8 mouse cellular contexts compared by ENCODE assay signal in genomic region chr8:84689091-84689915, GRCm38 (mm10). TPM values are rescaled to one million over a fixed set of nuclear protein-coding genes. Genes with fewer than 3 reads are reported as not detected.
A peak's percentile ranks its signal among the peaks of the same experiment; 100 is the strongest.
DNase-seq lines count a peak whose midpoint lies in the region; ATAC-seq and TF ChIP-seq lines count a peak whose summit lies in the region.

No protein-coding gene starts in this region.

- no peak for TF ChIP-seq CTCF in spleen, adult 2 months (IDR thresholded peaks at IDR 0.05; ENCODE audit: extremely low read depth, insufficient read depth, insufficient read length, insufficient replicate concordance)

- H3K27me3 ChIP-seq in embryonic facial prominence, embryonic 12.5 days: no peaks in the 10 kb centered on the region
- H3K27me3 ChIP-seq in limb, embryonic 13.5 days: no peaks in the 10 kb centered on the region
- H3K27me3 ChIP-seq in midbrain, embryonic 15.5 days (replicated peaks): no peaks in the 10 kb centered on the region
- H3K27me3 ChIP-seq in spleen, adult 2 months (ENCODE audit: control insufficient read depth, insufficient read depth, low read length): no peaks in the 10 kb centered on the region

- H3K9me3 ChIP-seq in embryonic facial prominence, embryonic 12.5 days: no peaks in the 10 kb centered on the region
- H3K9me3 ChIP-seq in limb, embryonic 13.5 days: no peaks in the 10 kb centered on the region
- H3K9me3 ChIP-seq in midbrain, embryonic 15.5 days: no peaks in the 10 kb centered on the region

- peak; percentile 77 for ATAC-seq in embryonic facial prominence, embryonic 12.5 days (ENCODE audit: insufficient number of reproducible peaks, insufficient read depth, low FRiP score, low TSS enrichment)
- peak; percentile 91 for ATAC-seq in limb, embryonic 13.5 days (ENCODE audit: low FRiP score, low read depth)
- peak; percentile 88 for ATAC-seq in midbrain, embryonic 15.5 days (replicated peaks)

- H3K4me3 ChIP-seq in embryonic facial prominence, embryonic 12.5 days: peak overlapping the region; percentile 92
- peak overlapping the region; percentile 91 for H3K4me3 ChIP-seq in limb, embryonic 13.5 days
- H3K4me3 ChIP-seq in midbrain, embryonic 15.5 days: peak overlapping the region; percentile 52
- H3K4me3 ChIP-seq in spleen, adult 2 months (ENCODE audit: extremely low read depth, insufficient read depth, insufficient read length): peak overlapping the region; percentile 62

- H3K4me1 ChIP-seq in embryonic facial prominence, embryonic 12.5 days: peaks cover 41% of the 10 kb centered on the region
- H3K4me1 ChIP-seq in limb, embryonic 13.5 days: peaks cover 45% of the 10 kb centered on the region
- H3K4me1 ChIP-seq in midbrain, embryonic 15.5 days: peaks cover 46% of the 10 kb centered on the region
- H3K4me1 ChIP-seq in spleen, adult 2 months (ENCODE audit: control insufficient read depth, insufficient read depth, insufficient read length): peaks cover 18% of the 10 kb centered on the region; the same call in 1 of the 2 replicates

- H3K36me3 ChIP-seq in embryonic facial prominence, embryonic 12.5 days: peaks cover 31% of the 10 kb centered on the region
- H3K36me3 ChIP-seq in limb, embryonic 13.5 days: peaks cover 29% of the 10 kb centered on the region
- 0 out of 2 replicates have a peak, but pooled peaks cover 3% of the 10 kb centered on the region for H3K36me3 ChIP-seq in midbrain, embryonic 15.5 days (replicated peaks)
- peaks cover 8% of the 10 kb centered on the region for H3K36me3 ChIP-seq in spleen, adult 2 months (ENCODE audit: control insufficient read depth, insufficient read depth, low read length)

- H3K9ac ChIP-seq in embryonic facial prominence, embryonic 12.5 days: peak overlapping the region; percentile 87
- peak overlapping the region; percentile 85 for H3K9ac ChIP-seq in limb, embryonic 13.5 days
- peak overlapping the region; percentile 45 for H3K9ac ChIP-seq in midbrain, embryonic 15.5 days

- no peak; the same call in 1 of the 2 replicates for TF ChIP-seq POLR2A in spleen, adult 2 months (IDR thresholded peaks at IDR 0.05; ENCODE audit: low read depth, low read length)

- under 1% methylated on average over 47 of the region's 47 CpGs for WGBS in embryonic facial prominence, embryonic 12.5 days
- under 1% methylated on average over 47 of the region's 47 CpGs for WGBS in limb, embryonic 13.5 days
- WGBS in midbrain, embryonic 15.5 days: under 1% methylated on average over 47 of the region's 47 CpGs
- under 1% methylated on average over 47 of the region's 47 CpGs for WGBS in spleen, adult 2 months

- DNase-seq in 3134 (ENCODE audit: extremely low read depth, insufficient read length, low spot score): peak; percentile 72
- DNase-seq in adrenal gland, postnatal 14 days: peak; percentile 93
- DNase-seq in heart, adult 8-10 months (ENCODE audit: low spot score): peak; percentile 97
- peak; percentile 96 for DNase-seq in kidney, adult 9 months
- peak; percentile 75 to 89 for DNase-seq in spleen, adult 2 months (ENCODE audit: low read depth in 1 of 2, low spot score in 2 of 2)

- H3K27ac ChIP-seq in embryonic facial prominence, embryonic 12.5 days: peak overlapping the region; percentile 72
- H3K27ac ChIP-seq in limb, embryonic 13.5 days: peak overlapping the region; percentile 81
- H3K27ac ChIP-seq in midbrain, embryonic 15.5 days: peak overlapping the region; percentile 9
- H3K27ac ChIP-seq in spleen, adult 2 months (ENCODE audit: insufficient read depth, low read length): no peak overlapping the region; the same call in 1 of the 2 replicates

- peak overlapping the region; percentile 87 for H3K4me2 ChIP-seq in embryonic facial prominence, embryonic 12.5 days (replicated peaks)
- peak overlapping the region; percentile 90 for H3K4me2 ChIP-seq in limb, embryonic 13.5 days (replicated peaks)
- H3K4me2 ChIP-seq in midbrain, embryonic 15.5 days: peak overlapping the region; percentile 98

RNA-seq across cellular contexts. Expression of gene Nacc1, which starts 1.6 kb away (rescaled TPM):
- total RNA-seq in adrenal gland, postnatal 14 days (2021): 68.3 and 68.8 TPM in 2 replicates
- polyA plus RNA-seq in embryonic facial prominence, embryonic 12.5 days (2016; fragmentation: Nextera tagmentation; extraction: Ambion mirVana): 19.4 and 20.8 TPM in 2 replicates
- 10 to 100 TPM; 26.7 to 36.0 (median 33.4) TPM for total RNA-seq in heart, adult 8-10 months (2022)
- polyA plus RNA-seq in limb, embryonic 13.5 days (2015; fragmentation: Nextera tagmentation; extraction: Ambion mirVana): 15.0 and 15.2 TPM in 2 replicates
- 16.3 and 17.2 TPM in 2 replicates for polyA plus RNA-seq in midbrain, embryonic 15.5 days (2015; fragmentation: Nextera tagmentation; extraction: Ambion mirVana)
- polyA plus RNA-seq in spleen, adult 2 months (2012; rRNA removed): 66.0 and 78.5 TPM in 2 replicates

RNA-seq across cellular contexts. Expression of gene Trmt1, which starts 3.2 kb away (rescaled TPM):
- 62.2 and 67.9 TPM in 2 replicates for total RNA-seq in adrenal gland, postnatal 14 days (2021)
- 71.2 and 73.6 TPM in 2 replicates for polyA plus RNA-seq in embryonic facial prominence, embryonic 12.5 days (2016; fragmentation: Nextera tagmentation; extraction: Ambion mirVana)
- 10 to 100 TPM; 30.9 to 41.7 (median 38.5) TPM for total RNA-seq in heart, adult 8-10 months (2022)
- polyA plus RNA-seq in limb, embryonic 13.5 days (2015; fragmentation: Nextera tagmentation; extraction: Ambion mirVana): 70.8 and 72.7 TPM in 2 replicates
- 63.3 and 66.7 TPM in 2 replicates for polyA plus RNA-seq in midbrain, embryonic 15.5 days (2015; fragmentation: Nextera tagmentation; extraction: Ambion mirVana)
- 98.1 and 155 TPM in 2 replicates for polyA plus RNA-seq in spleen, adult 2 months (2012; rRNA removed)

RNA-seq across cellular contexts. Expression of gene Lyl1, which starts 12.0 kb away (rescaled TPM):
- total RNA-seq in adrenal gland, postnatal 14 days (2021): 4.2 and 9.4 TPM in 2 replicates
- polyA plus RNA-seq in embryonic facial prominence, embryonic 12.5 days (2016; fragmentation: Nextera tagmentation; extraction: Ambion mirVana): 4.9 and 5.0 TPM in 2 replicates
- total RNA-seq in heart, adult 8-10 months (2022): 1 to 10 TPM; 3.5 to 4.8 (median 4.3) TPM
- 4.1 and 4.9 TPM in 2 replicates for polyA plus RNA-seq in limb, embryonic 13.5 days (2015; fragmentation: Nextera tagmentation; extraction: Ambion mirVana)
- 3.4 and 4.2 TPM in 2 replicates for polyA plus RNA-seq in midbrain, embryonic 15.5 days (2015; fragmentation: Nextera tagmentation; extraction: Ambion mirVana)
- 90.0 and 115 TPM in 2 replicates for polyA plus RNA-seq in spleen, adult 2 months (2012; rRNA removed)

RNA-seq across cellular contexts. Expression of gene Ier2, which starts 26.7 kb away (rescaled TPM):
- 45.5 and 55.7 TPM in 2 replicates for total RNA-seq in adrenal gland, postnatal 14 days (2021)
- 94.5 and 97.0 TPM in 2 replicates for polyA plus RNA-seq in embryonic facial prominence, embryonic 12.5 days (2016; fragmentation: Nextera tagmentation; extraction: Ambion mirVana)
- 10 to 100 TPM; 12.8 to 26.9 (median 17.4) TPM for total RNA-seq in heart, adult 8-10 months (2022)
- 71.9 and 73.0 TPM in 2 replicates for polyA plus RNA-seq in limb, embryonic 13.5 days (2015; fragmentation: Nextera tagmentation; extraction: Ambion mirVana)
- polyA plus RNA-seq in midbrain, embryonic 15.5 days (2015; fragmentation: Nextera tagmentation; extraction: Ambion mirVana): 16.9 and 17.8 TPM in 2 replicates
- 23.0 and 27.4 TPM in 2 replicates for polyA plus RNA-seq in spleen, adult 2 months (2012; rRNA removed)

RNA-seq across cellular contexts. Expression of gene G430095P16Rik, which starts 33.5 kb away (rescaled TPM):
- 0.52 and 0.90 TPM in 2 replicates for total RNA-seq in adrenal gland, postnatal 14 days (2021)
- polyA plus RNA-seq in embryonic facial prominence, embryonic 12.5 days (2016; fragmentation: Nextera tagmentation; extraction: Ambion mirVana): 7.1 and 7.4 TPM in 2 replicates
- under 1 TPM in 1 of 4 experiments, not detected in 3; 0.66 TPM for total RNA-seq in heart, adult 8-10 months (2022)
- polyA plus RNA-seq in limb, embryonic 13.5 days (2015; fragmentation: Nextera tagmentation; extraction: Ambion mirVana): 7.1 and 9.8 TPM in 2 replicates
- polyA plus RNA-seq in midbrain, embryonic 15.5 days (2015; fragmentation: Nextera tagmentation; extraction: Ambion mirVana): 0.97 and 1.8 TPM in 2 replicates
- polyA plus RNA-seq in spleen, adult 2 months (2012; rRNA removed): 4.5 TPM in 2 replicates

Comparison
In these comparisons a context has a peak if more than half of its experiments do, and no peak if none do; other contexts are left out.
1. RNA of gene Lyl1, which starts 12.0 kb away (polyA plus RNA-seq): 90.0 to 115 TPM in spleen, adult 2 months; 4.9 to 5.0 TPM in embryonic facial prominence, embryonic 12.5 days, 4.1 to 4.9 TPM in limb, embryonic 13.5 days and 3.4 to 4.2 TPM in midbrain, embryonic 15.5 days; every median in the first group is over 10 times any median in the second.
2. Peak in every context shown above with its lines, with median percentiles within 50 percentile points of each other: DNase-seq, ATAC-seq, H3K4me2 ChIP-seq, H3K4me3 ChIP-seq and H3K9ac ChIP-seq.